Mouse (Mus musculus): ENCODE data around the gene Fgf2.

DNA sequence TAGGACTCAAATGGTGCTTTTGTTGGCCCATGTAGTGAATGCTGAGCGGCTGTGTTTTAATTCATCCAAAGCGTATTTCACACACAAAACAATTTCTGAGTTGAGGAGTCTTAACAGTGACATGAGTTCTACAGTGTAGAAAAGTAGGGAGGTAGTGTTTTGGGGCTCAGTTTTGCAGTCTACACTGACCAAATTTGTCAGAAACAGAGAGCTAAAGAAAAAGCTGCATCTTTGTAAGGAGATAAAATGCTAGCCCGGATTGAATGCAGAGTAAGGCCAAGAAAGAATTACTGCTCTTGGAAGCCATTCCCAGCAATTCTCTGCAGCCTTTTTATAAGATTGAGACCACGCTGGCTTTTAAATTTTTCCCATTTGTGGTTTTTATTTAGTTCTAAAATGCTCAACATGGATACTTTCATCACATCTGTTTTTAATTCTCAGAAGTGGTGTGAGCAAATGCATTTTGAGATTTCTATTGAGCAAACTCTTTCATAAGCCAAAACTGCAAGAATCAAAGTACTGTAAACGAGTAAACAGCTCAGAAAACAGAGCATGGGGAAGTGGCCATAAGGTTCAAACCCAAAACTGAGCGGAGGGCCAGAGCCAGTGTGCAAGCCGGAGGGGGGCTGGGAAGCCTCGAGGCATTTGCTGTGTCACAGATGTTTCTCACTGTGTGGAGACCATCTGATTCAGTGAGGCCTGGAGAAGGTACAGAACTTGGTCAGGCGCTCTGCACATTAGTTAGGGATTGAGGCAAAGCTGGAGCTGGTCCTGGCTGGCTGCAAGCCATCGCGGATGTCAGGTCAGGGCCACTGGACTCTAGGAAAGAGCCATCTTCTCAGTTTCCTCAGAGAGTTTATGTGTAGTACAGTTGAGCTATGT is 53.8 kb downstream of the Fgf2 start:
- TF ChIP-seq CTCF (IDR thresholded peaks at IDR 0.05; ENCODE audit: control insufficient read depth, insufficient read depth, insufficient read length): no peak
- no peak for TF ChIP-seq MAX (IDR thresholded peaks at IDR 0.05)
- TF ChIP-seq USF1 (IDR thresholded peaks at IDR 0.05; ENCODE audit: low read depth): no peak
- TF ChIP-seq FOSL1 (IDR thresholded peaks at IDR 0.05; ENCODE audit: insufficient read depth, low read length, poor library complexity, severe bottlenecking): no peak
- TF ChIP-seq CEBPB (IDR thresholded peaks at IDR 0.05; ENCODE audit: low read depth): no peak
- no peak for TF ChIP-seq MYOG (IDR thresholded peaks at IDR 0.05; ENCODE audit: control insufficient read depth, extremely low read depth, insufficient read length)
